Mouse (Mus musculus): ENCODE data around the gene Thop1. TPM values are rescaled to one million over a fixed set of nuclear protein-coding genes. Genes with fewer than 3 reads are reported as not detected.

Thop1 gene
- polyA plus RNA-seq, 1 experiment from 2014 or later, result 33.3 TPM

DNA sequence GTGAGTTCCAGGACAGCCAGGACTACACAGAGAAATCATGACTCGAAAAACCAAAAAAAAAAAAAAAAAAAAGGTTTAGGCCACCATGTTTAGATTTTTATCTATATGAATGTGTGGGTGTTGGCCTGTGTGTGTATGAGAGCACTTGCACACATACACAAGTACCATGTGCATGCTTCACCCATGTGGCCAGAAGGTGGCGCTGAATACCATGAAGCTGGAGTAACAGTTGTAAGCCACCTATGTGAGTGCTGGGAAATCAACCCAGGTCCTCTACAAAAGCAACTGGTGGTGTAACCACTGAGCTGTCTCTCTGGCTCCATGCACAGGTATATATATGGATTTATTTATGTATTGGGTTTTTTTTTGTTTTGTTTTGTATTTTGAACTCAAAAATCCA lies 17.2 kb downstream of the Thop1 start:
- ATAC-seq (ENCODE audit: low read depth), result no peak
- Histone ChIP-seq H3K4me1 (ENCODE audit: control insufficient read depth, insufficient read depth, low read length) (0 out of 2 replicates have a peak, but pooled peaks cover 3% of the 10 kb centered on the region), H3K9ac (replicated peaks; ENCODE audit: low read depth, low read length) (no peak overlapping the region), H3K9me3 (ENCODE audit: control insufficient read depth, low read length) (no peaks in the 10 kb centered on the region), H3K27ac (ENCODE audit: low read depth, low read length) (no peak overlapping the region), H3K4me2 (ENCODE audit: low read depth, low read length) (no peak overlapping the region), H3K4me3 (ENCODE audit: low read depth, low read length) (no peak overlapping the region), H3K36me3 (ENCODE audit: control insufficient read depth, insufficient read depth, low read length) (peaks cover 1% of the 10 kb centered on the region; the same call in 1 of the 2 replicates), H3K27me3 (ENCODE audit: control insufficient read depth, insufficient read depth, low read length) (no peaks in the 10 kb centered on the region)
- WGBS, result 47% methylated on average over 2 of the region's 2 CpGs

DNA sequence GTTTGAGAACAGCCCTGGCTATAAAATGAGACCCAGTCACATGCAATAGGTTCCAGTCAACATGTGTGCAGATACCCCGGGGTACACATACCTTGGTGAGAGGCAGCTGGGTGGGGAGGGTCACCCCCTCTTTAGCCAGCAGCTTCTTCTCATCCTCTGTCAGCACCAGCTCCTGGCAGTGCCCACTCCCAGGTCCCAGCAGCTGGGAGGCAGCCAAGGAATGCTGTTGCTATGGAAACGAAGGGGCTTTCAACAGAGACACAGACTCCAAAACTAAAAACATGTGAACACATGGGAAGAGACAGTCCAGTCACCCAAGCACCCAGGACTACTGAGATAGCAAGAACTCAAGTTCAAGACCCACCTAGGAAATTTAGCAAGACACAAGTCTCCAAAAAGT lies 19.4 kb downstream of the Thop1 start:
- Histone ChIP-seq H3K4me3 (ENCODE audit: low read depth, low read length) (no peak overlapping the region), H3K4me2 (ENCODE audit: low read depth, low read length) (no peak overlapping the region), H3K9ac (replicated peaks; ENCODE audit: low read depth, low read length) (no peak overlapping the region), H3K27me3 (ENCODE audit: control insufficient read depth, insufficient read depth, low read length) (no peaks in the 10 kb centered on the region), H3K36me3 (ENCODE audit: control insufficient read depth, insufficient read depth, low read length) (no peaks in the 10 kb centered on the region), H3K27ac (ENCODE audit: low read depth, low read length) (no peak overlapping the region), H3K9me3 (ENCODE audit: control insufficient read depth, low read length) (no peaks in the 10 kb centered on the region), H3K4me1 (ENCODE audit: control insufficient read depth, insufficient read depth, low read length) (0 out of 2 replicates have a peak, but pooled peaks cover 3% of the 10 kb centered on the region)
- ATAC-seq (ENCODE audit: low read depth), result no peak
- 61% methylated on average over 2 of the region's 2 CpGs for WGBS

DNA sequence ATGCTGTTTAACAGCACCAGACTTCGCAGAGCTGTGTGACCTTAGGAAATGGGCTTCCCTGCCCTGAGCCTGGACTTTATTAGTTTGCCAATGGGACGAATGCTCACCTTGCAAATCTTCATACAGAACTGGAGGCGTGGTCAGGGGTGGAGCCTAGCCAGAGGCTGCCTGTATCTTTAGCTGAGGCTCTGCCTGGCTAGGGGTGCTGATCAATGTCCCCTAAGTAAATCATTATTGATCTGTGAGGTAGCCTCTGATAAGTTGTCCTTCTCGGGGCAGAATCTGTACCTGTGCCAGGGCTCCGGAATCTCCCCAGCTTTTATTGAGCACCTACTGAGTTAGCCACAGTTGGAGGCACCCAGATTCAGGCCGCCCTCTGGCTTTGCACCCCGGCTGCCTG lies 20.8 kb downstream of the Thop1 start:
- Histone ChIP-seq H3K27me3 (ENCODE audit: control insufficient read depth, insufficient read depth, low read length) (no peaks in the 10 kb centered on the region), H3K9me3 (ENCODE audit: control insufficient read depth, low read length) (no peaks in the 10 kb centered on the region), H3K4me2 (ENCODE audit: low read depth, low read length) (no peak overlapping the region), H3K9ac (replicated peaks; ENCODE audit: low read depth, low read length) (no peak overlapping the region), H3K4me1 (ENCODE audit: control insufficient read depth, insufficient read depth, low read length) (0 out of 2 replicates have a peak, but pooled peaks cover 3% of the 10 kb centered on the region), H3K27ac (ENCODE audit: low read depth, low read length) (no peak overlapping the region), H3K36me3 (ENCODE audit: control insufficient read depth, insufficient read depth, low read length) (no peaks in the 10 kb centered on the region), H3K4me3 (ENCODE audit: low read depth, low read length) (no peak overlapping the region)
- WGBS, result 75% methylated on average over 7 of the region's 7 CpGs
- no peak for ATAC-seq (ENCODE audit: low read depth)

DNA sequence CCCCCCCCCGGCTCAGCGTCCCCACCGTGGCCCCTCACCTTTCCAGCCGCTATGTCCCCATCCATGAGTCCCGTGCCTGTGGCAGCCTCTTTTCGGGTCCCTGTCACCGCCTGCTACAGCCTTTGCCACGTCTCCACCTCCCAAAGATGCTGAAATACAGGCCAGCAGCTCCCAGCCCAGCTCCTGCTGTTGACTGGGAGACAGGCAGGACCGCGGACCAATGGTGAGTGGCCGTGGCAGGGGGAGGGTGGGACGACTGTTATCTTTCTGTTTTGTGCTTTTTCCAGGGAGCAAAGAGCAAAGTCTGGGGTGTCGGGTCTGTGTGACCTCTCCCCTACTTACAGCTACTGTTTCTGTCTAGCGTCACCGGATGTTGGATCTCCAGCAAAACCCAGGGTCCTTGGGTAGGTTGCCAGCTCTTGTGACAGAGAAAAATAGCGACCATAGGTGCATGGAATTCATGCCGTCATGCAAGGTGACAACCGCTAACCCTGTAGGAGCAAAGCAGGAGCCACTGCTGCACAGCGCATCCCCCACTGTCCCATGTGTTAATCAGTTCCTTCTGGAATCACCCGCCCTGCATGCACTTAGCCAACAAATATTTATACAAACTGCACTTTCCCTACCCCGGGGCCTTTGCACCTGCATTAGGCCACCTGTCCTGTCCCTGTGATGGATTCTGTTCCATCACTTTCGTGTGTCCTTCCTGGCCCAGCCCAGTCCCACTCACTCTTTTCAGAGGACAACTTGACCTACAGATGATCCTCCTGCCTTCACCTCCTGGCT lies 22.8 kb downstream of the Thop1 start:
- H3K4me2 ChIP-seq (ENCODE audit: low read depth, low read length), result no peak overlapping the region
- H3K36me3 ChIP-seq (ENCODE audit: control insufficient read depth, insufficient read depth, low read length), result no peaks in the 10 kb centered on the region
- 0 out of 2 replicates have a peak, but pooled peaks cover 3% of the 10 kb centered on the region for H3K4me1 ChIP-seq (ENCODE audit: control insufficient read depth, insufficient read depth, low read length)
- H3K9ac ChIP-seq (replicated peaks; ENCODE audit: low read depth, low read length), result no peak overlapping the region
- no peak overlapping the region for H3K27ac ChIP-seq (ENCODE audit: low read depth, low read length)
- no peak overlapping the region for H3K4me3 ChIP-seq (ENCODE audit: low read depth, low read length)
- WGBS, result 60% methylated on average over 22 of the region's 22 CpGs
- H3K9me3 ChIP-seq (ENCODE audit: control insufficient read depth, low read length), result no peaks in the 10 kb centered on the region
- no peaks in the 10 kb centered on the region for H3K27me3 ChIP-seq (ENCODE audit: control insufficient read depth, insufficient read depth, low read length)
- no peak for ATAC-seq (ENCODE audit: low read depth)

GRCm38 (mm10) chr10:81094931-81095678 lies 25.3 kb downstream of the Thop1 start:
- Histone ChIP-seq H3K27ac (ENCODE audit: low read depth, low read length) (no peak overlapping the region), H3K36me3 (ENCODE audit: control insufficient read depth, insufficient read depth, low read length) (no peaks in the 10 kb centered on the region), H3K4me3 (ENCODE audit: low read depth, low read length) (no peak overlapping the region), H3K27me3 (ENCODE audit: control insufficient read depth, insufficient read depth, low read length) (no peaks in the 10 kb centered on the region), H3K9ac (replicated peaks; ENCODE audit: low read depth, low read length) (no peak overlapping the region), H3K4me2 (ENCODE audit: low read depth, low read length) (no peak overlapping the region), H3K4me1 (ENCODE audit: control insufficient read depth, insufficient read depth, low read length) (no peaks in the 10 kb centered on the region), H3K9me3 (ENCODE audit: control insufficient read depth, low read length) (no peaks in the 10 kb centered on the region)
- no peak for ATAC-seq (ENCODE audit: low read depth)
- 60% methylated on average over 9 of the region's 9 CpGs for WGBS

DNA sequence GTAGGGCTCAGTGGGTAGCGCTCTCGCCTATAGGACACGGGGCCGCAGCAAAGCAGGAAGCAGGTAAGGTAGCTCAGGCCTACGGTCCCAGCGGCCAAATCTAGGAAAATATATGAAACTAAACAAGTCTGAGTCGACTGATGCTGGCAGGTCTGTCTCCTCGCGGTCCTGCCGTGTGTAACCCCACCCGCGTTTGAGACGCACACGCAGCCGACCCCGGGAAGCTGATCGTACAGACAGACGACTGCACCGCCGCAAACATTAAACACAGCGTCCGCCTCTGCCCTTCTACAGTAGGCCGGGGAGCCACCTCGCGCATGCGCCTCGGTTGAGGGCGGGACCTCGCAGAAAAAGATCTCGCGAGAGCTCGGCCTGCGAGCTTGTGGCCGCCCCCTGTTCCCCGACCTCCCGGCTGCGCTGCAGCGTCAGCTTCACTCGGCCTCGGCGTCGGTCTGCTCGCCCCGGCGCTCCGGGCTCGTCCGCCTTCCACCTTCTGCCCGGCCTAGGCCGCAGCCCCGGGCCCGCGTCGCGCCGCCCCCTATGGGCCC lies 35.8 kb downstream of the Thop1 start, which contains the start of gene Map2k2:
Map2k2 (plus strand) TSS at position 351 of the 548 bp plus-strand sequence.
- Histone ChIP-seq H3K27ac (ENCODE audit: low read depth, low read length) (peak within 1 kb of the TSS; percentile 97), H3K27me3 (ENCODE audit: control insufficient read depth, insufficient read depth, low read length) (no peaks in the 10 kb centered on the region), H3K4me3 (ENCODE audit: low read depth, low read length) (peak within 1 kb of the TSS; percentile 70), H3K36me3 (ENCODE audit: control insufficient read depth, insufficient read depth, low read length) (peaks cover 23% of the 10 kb centered on the region), H3K4me1 (ENCODE audit: control insufficient read depth, insufficient read depth, low read length) (peaks cover 11% of the 10 kb centered on the region), H3K9ac (replicated peaks; ENCODE audit: low read depth, low read length) (peak within 1 kb of the TSS; percentile 99), H3K4me2 (ENCODE audit: low read depth, low read length) (peak within 1 kb of the TSS; percentile 77), H3K9me3 (ENCODE audit: control insufficient read depth, low read length) (no peaks in the 10 kb centered on the region)
- 0% methylated on average over 56 of the region's 56 CpGs for WGBS
- ATAC-seq (ENCODE audit: low read depth), result peak; percentile 96

DNA sequence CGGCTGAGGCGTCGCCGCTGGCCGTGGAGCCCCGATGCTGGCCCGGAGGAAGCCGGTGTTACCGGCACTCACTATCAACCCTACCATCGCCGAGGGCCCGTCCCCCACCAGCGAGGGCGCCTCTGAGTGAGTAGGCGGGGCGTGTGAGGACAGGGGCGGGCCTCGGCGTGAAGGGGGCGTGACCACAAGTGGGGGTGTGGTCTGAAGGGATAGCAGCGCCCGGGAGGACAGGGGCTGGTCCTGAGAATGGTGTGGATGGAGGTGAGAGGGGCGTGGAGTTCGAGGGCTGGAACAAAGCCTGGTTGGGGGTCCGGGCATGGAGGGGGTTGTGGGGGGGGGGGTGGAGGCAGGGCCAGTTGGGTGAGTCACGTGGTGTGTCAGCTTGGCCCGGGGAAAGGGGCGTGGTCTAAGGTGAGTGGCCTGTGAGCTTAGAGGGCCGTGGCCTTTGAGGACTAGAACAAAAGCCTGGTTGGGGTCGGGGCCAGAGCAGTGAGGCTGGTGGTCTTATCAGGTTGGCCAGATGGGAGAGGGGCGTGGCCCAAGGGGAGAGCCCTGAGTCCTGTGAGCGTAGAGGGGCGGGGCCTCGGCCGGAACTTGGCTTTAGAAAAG lies 36.4 kb downstream of the Thop1 start:
- H3K9ac ChIP-seq (replicated peaks; ENCODE audit: low read depth, low read length), result peak overlapping the region; percentile 99
- WGBS, result under 1% methylated on average over 34 of the region's 35 CpGs
- H3K27me3 ChIP-seq (ENCODE audit: control insufficient read depth, insufficient read depth, low read length), result no peaks in the 10 kb centered on the region
- H3K4me2 ChIP-seq (ENCODE audit: low read depth, low read length), result peak overlapping the region; percentile 77
- peaks cover 24% of the 10 kb centered on the region for H3K36me3 ChIP-seq (ENCODE audit: control insufficient read depth, insufficient read depth, low read length)
- H3K4me3 ChIP-seq (ENCODE audit: low read depth, low read length), result peak overlapping the region; percentile 70
- peaks cover 11% of the 10 kb centered on the region for H3K4me1 ChIP-seq (ENCODE audit: control insufficient read depth, insufficient read depth, low read length)
- peak overlapping the region; percentile 97 for H3K27ac ChIP-seq (ENCODE audit: low read depth, low read length)
- H3K9me3 ChIP-seq (ENCODE audit: control insufficient read depth, low read length), result no peaks in the 10 kb centered on the region
- peak; percentile 89 for ATAC-seq (ENCODE audit: low read depth)

- WGBS, result 93% methylated on average over 6 of the region's 6 CpGs
- H3K9ac ChIP-seq (replicated peaks; ENCODE audit: low read depth, low read length), result no peak overlapping the region
Measured at GRCm38 (mm10) chr10:81112946-81113345, 43.1 kb downstream of the Thop1 start.

More at GRCm38 (mm10) chr10:81112946-81113345, 43.1 kb downstream of the Thop1 start:
- Histone ChIP-seq H3K27me3 (ENCODE audit: control insufficient read depth, insufficient read depth, low read length) (no peaks in the 10 kb centered on the region), H3K4me1 (ENCODE audit: control insufficient read depth, insufficient read depth, low read length) (no peaks in the 10 kb centered on the region), H3K4me2 (ENCODE audit: low read depth, low read length) (no peak overlapping the region), H3K27ac (ENCODE audit: low read depth, low read length) (no peak overlapping the region), H3K9me3 (ENCODE audit: control insufficient read depth, low read length) (no peaks in the 10 kb centered on the region), H3K36me3 (ENCODE audit: control insufficient read depth, insufficient read depth, low read length) (peaks cover 62% of the 10 kb centered on the region), H3K4me3 (ENCODE audit: low read depth, low read length) (no peak overlapping the region)
- no peak for ATAC-seq (ENCODE audit: low read depth)
